Mouse (Mus musculus) heart, embryonic 16.5 days (tissue): Measurements from ENCODE around the gene Arnt. TPM values are rescaled to one million over a fixed set of nuclear protein-coding genes. Genes with fewer than 3 reads are reported as not detected.

Experiments
- ATAC-seq: fragments of 200-750 bp; cut with Nextera tagmentation; replicated peaks from 2 replicates; pipeline ENCODE4 v1.8.0; 2017; ENCODE audit warnings: moderate number of reproducible peaks; ENCODE audit not compliant: insufficient read depth, low FRiP score; ENCODE audit errors: extremely low read depth
- H3K27ac ChIP-seq: fragments of 300-500 bp; sonication (generic); 2 replicates; pipeline ENCODE4 v1.5.1; 2014; ENCODE audit warnings: mild to moderate bottlenecking, low read length, control low read depth, moderate library complexity
- H3K27me3 ChIP-seq: fragments of 300-500 bp; sonication (generic); 2 replicates; pipeline ENCODE4 v1.6.1; 2014; ENCODE audit warnings: low read length, mixed read lengths; ENCODE audit not compliant: control insufficient read depth, insufficient read depth
- H3K36me3 ChIP-seq: fragments of 300-500 bp; sonication (generic); 2 replicates; pipeline ENCODE4 v1.6.1; 2014; ENCODE audit not compliant: control insufficient read depth, insufficient read depth
- H3K4me1 ChIP-seq: fragments of 300-500 bp; sonication (generic); 2 replicates; pipeline ENCODE4 v1.6.1; 2014; ENCODE audit warnings: low read length, mixed read lengths; ENCODE audit not compliant: control insufficient read depth, insufficient read depth
- H3K4me2 ChIP-seq: fragments of 300-500 bp; sonication (generic); 2 replicates; pipeline ENCODE4 v1.6.1; 2014; ENCODE audit warnings: low read depth, mild to moderate bottlenecking, control low read depth, low read length
- H3K4me3 ChIP-seq: fragments of 300-500 bp; sonication (generic); 2 replicates; pipeline ENCODE4 v1.5.1; 2014; ENCODE audit warnings: mild to moderate bottlenecking, control low read depth, low read length
- H3K9ac ChIP-seq: fragments of 300-500 bp; sonication (generic); 2 replicates; pipeline ENCODE4 v1.6.1; 2014; ENCODE audit warnings: low read length, control low read depth
- H3K9me3 ChIP-seq: fragments of 300-500 bp; sonication (generic); replicated peaks from 2 replicates; pipeline ENCODE4 v1.6.1; 2016; ENCODE audit warnings: low read length; ENCODE audit not compliant: control insufficient read depth
- WGBS: fragments of 180-500 bp; shearing (Covaris S2); extraction: QIAGEN DNeasy Blood & Tissue Kit; methylation state at CpG from one replicate; pipeline ENCODE4 v1.1.7; 2014; 5-methylcytosine and 5-hydroxymethylcytosine counted together
- polyA plus RNA-seq: library from polyadenylated mRNA; unstranded; fragments of >200 nt; fragmentation: Nextera tagmentation; extraction: Ambion mirVana; gene quantifications from 2 replicates; pipeline ENCODE4 v1.2.1, GENCODE M21; 2015

Gene Arnt
- polyA plus RNA-seq, 1 experiment from 2014 or later: 30.6 TPM

DNA sequence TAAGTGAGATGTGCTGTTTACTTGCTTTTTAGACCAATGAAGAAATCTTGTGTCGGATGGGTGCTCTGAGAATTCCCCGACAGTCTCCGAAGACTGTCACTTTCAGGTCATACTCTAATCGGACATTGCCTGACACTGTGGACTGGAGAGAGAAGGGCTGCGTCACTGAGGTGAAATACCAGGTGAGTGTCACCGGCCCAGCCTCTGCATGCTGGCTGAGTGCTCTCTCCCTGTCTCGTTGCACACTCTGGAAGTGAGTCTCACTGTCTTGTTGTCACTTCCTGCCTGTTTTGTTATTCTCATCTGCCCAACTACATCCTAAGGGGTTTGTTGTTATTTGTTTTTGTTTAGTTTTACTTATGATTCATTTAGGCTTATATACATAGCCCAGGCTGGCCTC is 108.8 kb downstream of the Arnt start:
- no peak overlapping the region for H3K9ac ChIP-seq
- WGBS: 64% methylated on average over 7 of the region's 7 CpGs

More for the DNA sequence above, 108.8 kb downstream of the Arnt start:
- no peaks in the 10 kb centered on the region for H3K9me3 ChIP-seq
- no peak for ATAC-seq
- no peaks in the 10 kb centered on the region for H3K4me1 ChIP-seq
- no peak overlapping the region for H3K4me3 ChIP-seq
- no peaks in the 10 kb centered on the region for H3K36me3 ChIP-seq
- H3K4me2 ChIP-seq: no peak overlapping the region
- H3K27ac ChIP-seq: no peak overlapping the region
- no peaks in the 10 kb centered on the region for H3K27me3 ChIP-seq

Other genes starting within 250 kb of the Arnt start
- 6.3 and 6.6 TPM in 2 replicates for gene Gabpb2, start 216.5 kb upstream of the Arnt start, polyA plus RNA-seq
- 57.8 and 59.3 TPM in 2 replicates for gene Cdc42se1, start 205.7 kb upstream of the Arnt start, polyA plus RNA-seq
- 9.8 and 11.5 TPM in 2 replicates for gene Mllt11, start 202.2 kb upstream of the Arnt start, polyA plus RNA-seq
- gene Gm128, start 192.8 kb upstream of the Arnt start, polyA plus RNA-seq: 0.50 and 0.51 TPM in 2 replicates
- 0.22 and 0.37 TPM in 2 replicates for gene Bnipl, start 183.2 kb upstream of the Arnt start, polyA plus RNA-seq
- gene Mindy1, start 153.0 kb upstream of the Arnt start, polyA plus RNA-seq: 24.7 and 28.2 TPM in 2 replicates
- gene Prune1, start 152.3 kb upstream of the Arnt start, polyA plus RNA-seq: 28.1 and 31.4 TPM in 2 replicates
- 0.60 and 0.79 TPM in 2 replicates for gene Anxa9, start 127.2 kb upstream of the Arnt start, polyA plus RNA-seq
- 139 and 145 TPM in 2 replicates for gene Cers2, start 119.6 kb upstream of the Arnt start, polyA plus RNA-seq
- gene Setdb1, start 77.2 kb upstream of the Arnt start, polyA plus RNA-seq: 20.1 and 21.5 TPM in 2 replicates
- gene 4930558C23Rik, start 31.5 kb upstream of the Arnt start, polyA plus RNA-seq: not detected in 2 replicates
- 17.4 and 18.4 TPM in 2 replicates for gene Ctsk, start 64.9 kb downstream of the Arnt start, polyA plus RNA-seq
- gene Ctss, start 92.4 kb downstream of the Arnt start, polyA plus RNA-seq: 18.8 and 22.8 TPM in 2 replicates
- gene Hormad1, start 125.3 kb downstream of the Arnt start, polyA plus RNA-seq: not detected in 2 replicates
- 25.7 and 27.9 TPM in 2 replicates for gene Golph3l, start 154.5 kb downstream of the Arnt start, polyA plus RNA-seq
- 51.1 and 53.0 TPM in 2 replicates for gene Ensa, start 190.6 kb downstream of the Arnt start, polyA plus RNA-seq
- gene Mcl1, start 224.4 kb downstream of the Arnt start, polyA plus RNA-seq: 31.9 and 38.3 TPM in 2 replicates